Mouse (Mus musculus): ENCODE measurements around the gene Gm21858. TPM values are rescaled to one million over a fixed set of nuclear protein-coding genes. Genes with fewer than 3 reads are reported as not detected.
"Not testable (repeated sequence)": the region's sequence is repeated elsewhere in the genome, so short reads cannot be mapped to it uniquely, and the experiment has no call there.

Gm21858 gene
- not detected in 2 replicates for polyA plus RNA-seq (2015; fragmentation: Nextera tagmentation; extraction: Ambion mirVana)

DNA sequence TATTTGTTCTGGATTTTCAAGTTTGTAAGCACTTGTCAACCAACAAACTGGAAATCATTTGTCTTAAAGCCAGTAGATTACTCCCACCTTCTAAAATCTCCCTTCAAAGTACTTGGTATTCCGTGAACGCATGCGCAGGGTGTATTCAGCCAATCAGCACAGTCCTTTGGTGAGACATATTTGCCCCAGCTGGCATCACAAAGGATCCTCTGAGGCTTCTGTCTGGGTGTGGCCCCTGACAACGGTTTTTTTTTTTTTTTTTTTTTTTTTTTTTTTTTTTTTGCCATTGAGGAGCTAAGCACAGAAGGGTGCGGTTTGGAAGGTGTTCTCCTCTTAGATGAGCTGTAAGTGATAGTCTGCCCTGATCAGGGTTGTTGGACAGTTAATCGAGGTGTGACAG lies at the start of gene Gm21858:
Gm21858 (plus strand) TSS at position 301 of the 400 bp plus-strand sequence.
- WGBS = no CpG with 5 or more reads among the region's 6 CpGs
- H3K27me3 ChIP-seq; H3K4me2 ChIP-seq; H3K4me1 ChIP-seq; ATAC-seq (ENCODE audit: borderline replicate concordance, extremely low read depth, low FRiP score, low TSS enrichment); H3K9ac ChIP-seq; H3K36me3 ChIP-seq; H3K4me3 ChIP-seq; H3K27ac ChIP-seq; H3K9me3 ChIP-seq: not testable (repeated sequence)

Data from lung, embryonic 15.5 days (tissue).